Mouse (Mus musculus) macrophage (primary cell): ENCODE results near the gene Tagln2. TPM values are rescaled to one million over a fixed set of nuclear protein-coding genes. Genes with fewer than 3 reads are reported as not detected.

Experiments
- H3K27ac ChIP-seq: fragments of 350-480 bp; formaldehyde crosslinking; 2 replicates; pipeline ENCODE4 v1.9.0; 2021
- H3K36me3 ChIP-seq: fragments of 350-480 bp; formaldehyde crosslinking; 2 replicates; pipeline ENCODE4 v1.9.0; 2021; ENCODE audit errors: inconsistent target
- H3K4me3 ChIP-seq: fragments of 350-480 bp; formaldehyde crosslinking; 2 replicates; pipeline ENCODE4 v1.9.0; 2021; ENCODE audit errors: inconsistent target
- H3K79me2 ChIP-seq: fragments of 350-480 bp; formaldehyde crosslinking; 2 replicates; pipeline ENCODE4 v1.9.0; 2021; ENCODE audit errors: inconsistent target
- WGBS: methylation state at CpG from one replicate; pipeline ENCODE4 v1.1.7; 2026; ENCODE audit warnings: inconsistent platforms; ENCODE audit not compliant: missing documents; 5-methylcytosine and 5-hydroxymethylcytosine counted together
- polyA plus RNA-seq: library from polyadenylated mRNA; stranded (reverse); fragments of 250-400 nt; gene quantifications from 3 replicates; pipeline ENCODE4 v1.2.4, GENCODE M21; 2018; ENCODE audit warnings: inconsistent platforms

The Tagln2 gene
- polyA plus RNA-seq, 1 experiment from 2014 or later = 441 TPM

- Histone ChIP-seq H3K4me3 (no peak overlapping the region), H3K36me3 (no peaks in the 10 kb centered on the region), H3K79me2 (no peaks in the 10 kb centered on the region; the same call in 1 of the 2 replicates), H3K27ac (no peak overlapping the region)
- WGBS = 81% methylated on average over 4 of the region's 4 CpGs
Observed at GRCm38 (mm10) chr1:172546062-172546461, 46.2 kb downstream of the Tagln2 start.

GRCm38 (mm10) chr1:172548501-172548900 is 48.7 kb downstream of the Tagln2 start:
- Histone ChIP-seq H3K79me2 (no peaks in the 10 kb centered on the region; the same call in 1 of the 2 replicates), H3K4me3 (no peak overlapping the region), H3K36me3 (no peaks in the 10 kb centered on the region), H3K27ac (no peak overlapping the region)
- WGBS = 26% methylated on average over 7 of the region's 7 CpGs

GRCm38 (mm10) chr1:172549314-172549713 is 49.5 kb downstream of the Tagln2 start:
- Histone ChIP-seq H3K4me3 (peak overlapping the region; percentile 82), H3K27ac (no peak overlapping the region), H3K36me3 (no peaks in the 10 kb centered on the region), H3K79me2 (no peaks in the 10 kb centered on the region; the same call in 1 of the 2 replicates)
- 33% methylated on average over 2 of the region's 2 CpGs for WGBS

- H3K27ac ChIP-seq = peak overlapping the region; percentile 60
- H3K4me3 ChIP-seq = peak overlapping the region; percentile 82
- H3K79me2 ChIP-seq = no peaks in the 10 kb centered on the region; the same call in 1 of the 2 replicates
- 6% methylated on average over 8 of the region's 8 CpGs for WGBS
- no peaks in the 10 kb centered on the region for H3K36me3 ChIP-seq
Observed at GRCm38 (mm10) chr1:172549717-172550116, 49.9 kb downstream of the Tagln2 start.

- H3K27ac ChIP-seq = peak overlapping the region; percentile 60
- H3K36me3 ChIP-seq = no peaks in the 10 kb centered on the region
- no peaks in the 10 kb centered on the region; the same call in 1 of the 2 replicates for H3K79me2 ChIP-seq
- 0% methylated on average over 8 of the region's 8 CpGs for WGBS
- peak overlapping the region; percentile 82 for H3K4me3 ChIP-seq
Observed at GRCm38 (mm10) chr1:172550551-172550951, 50.7 kb downstream of the Tagln2 start.

- H3K79me2 ChIP-seq = no peaks in the 10 kb centered on the region; the same call in 1 of the 2 replicates
- no peaks in the 10 kb centered on the region for H3K36me3 ChIP-seq
- 27% methylated on average over 7 of the region's 7 CpGs for WGBS
- peak overlapping the region; percentile 82; the same call in 1 of the 2 replicates for H3K4me3 ChIP-seq
- H3K27ac ChIP-seq = peak overlapping the region; percentile 60
Observed at GRCm38 (mm10) chr1:172551009-172551408, 51.2 kb downstream of the Tagln2 start.

GRCm38 (mm10) chr1:172552623-172553022 is 52.8 kb downstream of the Tagln2 start:
- no peak overlapping the region for H3K27ac ChIP-seq
- 71% methylated on average over 1 of the region's 1 CpGs for WGBS

GRCm38 (mm10) chr1:172555638-172556037 is 55.8 kb downstream of the Tagln2 start, which contains the start of gene Vsig8:
Gene Vsig8 (plus strand): TSS chr1:172555938.
- Histone ChIP-seq H3K27ac (no peak within 1 kb of the TSS), H3K4me3 (no peak within 1 kb of the TSS), H3K79me2 (no peaks in the 10 kb centered on the region), H3K36me3 (no peaks in the 10 kb centered on the region)
- WGBS = 70% methylated on average over 9 of the region's 11 CpGs

More at GRCm38 (mm10) chr1:172552623-172553022, 52.8 kb downstream of the Tagln2 start:
- no peak overlapping the region for H3K4me3 ChIP-seq
- no peaks in the 10 kb centered on the region; the same call in 1 of the 2 replicates for H3K79me2 ChIP-seq
- no peaks in the 10 kb centered on the region for H3K36me3 ChIP-seq

Other genes starting within 250 kb of the Tagln2 start
- gene Atp1a4, start 241.6 kb upstream of the Tagln2 start, polyA plus RNA-seq = not detected in 3 replicates
- gene Igsf8, start 238.4 kb upstream of the Tagln2 start, polyA plus RNA-seq = 26.8 to 55.6 TPM (median 36.2 TPM) in 3 replicates
- gene Atp1a2, start 202.0 kb upstream of the Tagln2 start, polyA plus RNA-seq = not detected in 3 replicates
- gene Kcnj9, start 170.7 kb upstream of the Tagln2 start, polyA plus RNA-seq = 0.06 to 0.33 TPM in 2 of 3 replicates, not detected in the other
- gene Kcnj10, start 158.8 kb upstream of the Tagln2 start, polyA plus RNA-seq = 0.28 to 1.9 TPM (median 0.66 TPM) in 3 replicates
- gene Pigm, start 123.5 kb upstream of the Tagln2 start, polyA plus RNA-seq = 5.6 to 9.2 TPM (median 7.8 TPM) in 3 replicates
- gene Slamf9, start 24.7 kb upstream of the Tagln2 start, polyA plus RNA-seq = 8.4 to 43.7 TPM (median 12.1 TPM) in 3 replicates
- 0.24 to 1.5 TPM (median 0.64 TPM) in 3 replicates for gene Igsf9, start 18.3 kb upstream of the Tagln2 start, polyA plus RNA-seq
- gene Cfap45, start 20.8 kb downstream of the Tagln2 start, polyA plus RNA-seq = 1.6 to 2.7 TPM (median 1.7 TPM) in 3 replicates
- gene Vsig8, start 55.9 kb downstream of the Tagln2 start, polyA plus RNA-seq = 0.23 to 0.37 TPM (median 0.32 TPM) in 3 replicates
- gene Slamf8, start 90.5 kb downstream of the Tagln2 start, polyA plus RNA-seq = 4.9 to 26.0 TPM (median 20.1 TPM) in 3 replicates
- not detected in 3 replicates for gene Fcrl6, start 102.5 kb downstream of the Tagln2 start, polyA plus RNA-seq
- 11.6 to 19.7 TPM (median 15.7 TPM) in 3 replicates for gene Dusp23, start 132.9 kb downstream of the Tagln2 start, polyA plus RNA-seq
- not detected in 3 replicates for gene Crp, start 198.0 kb downstream of the Tagln2 start, polyA plus RNA-seq